Mouse (Mus musculus) lung, postnatal 25 days (tissue): ENCODE measurements around the gene 2510009E07Rik.
A peak's percentile ranks its signal among the peaks of the same experiment; 100 is the strongest.
"Not testable (repeated sequence)": the region's sequence is repeated elsewhere in the genome, so short reads cannot be mapped to it uniquely, and the experiment has no call there.

Experiments
- DNase-seq: peaks from one replicate; pipeline ENCODE4 v3.0.0; 2022; ENCODE audit warnings: low spot score

2510009E07Rik gene

DNA sequence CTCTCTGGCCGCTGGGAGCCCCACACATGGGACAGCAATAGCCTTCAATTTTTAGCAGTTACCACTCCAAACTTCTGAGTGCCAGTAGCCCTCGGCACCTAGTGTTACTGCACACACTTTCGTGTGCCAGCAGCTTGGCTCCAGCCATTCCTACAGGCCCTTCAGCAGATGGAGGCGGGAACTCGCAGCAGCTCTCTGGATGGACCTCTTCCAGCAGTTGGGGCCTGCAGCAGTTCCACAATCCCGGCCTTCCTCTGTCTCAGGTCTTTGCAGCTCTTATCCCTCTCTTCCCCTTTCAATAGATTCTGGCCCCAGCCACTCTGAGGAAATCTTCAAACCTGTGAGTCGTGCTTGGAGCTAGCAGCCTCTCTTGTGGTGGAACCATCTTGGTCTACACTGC is 17.7 kb downstream of the 2510009E07Rik start:
- no peak for DNase-seq

DNA sequence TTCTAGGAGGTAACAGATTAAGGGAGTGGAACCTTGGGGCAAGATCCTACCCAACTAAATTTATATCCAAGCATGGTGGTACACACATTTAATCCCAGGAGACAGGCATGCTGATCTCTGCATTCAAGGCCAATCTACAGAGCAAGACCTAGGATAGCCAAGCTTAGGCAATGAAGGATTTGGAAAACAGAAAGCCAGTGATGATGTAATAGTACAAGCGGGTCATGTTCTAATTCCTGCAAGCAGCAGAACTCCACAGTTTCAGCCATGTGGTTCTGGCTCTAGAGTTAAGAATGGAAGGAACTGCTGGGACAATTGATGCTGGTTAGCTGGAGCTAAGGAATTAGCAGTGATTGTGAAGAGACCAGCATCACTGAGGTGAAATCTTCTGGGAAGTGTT is 20.8 kb downstream of the 2510009E07Rik start:
- not testable (repeated sequence) for DNase-seq

DNA sequence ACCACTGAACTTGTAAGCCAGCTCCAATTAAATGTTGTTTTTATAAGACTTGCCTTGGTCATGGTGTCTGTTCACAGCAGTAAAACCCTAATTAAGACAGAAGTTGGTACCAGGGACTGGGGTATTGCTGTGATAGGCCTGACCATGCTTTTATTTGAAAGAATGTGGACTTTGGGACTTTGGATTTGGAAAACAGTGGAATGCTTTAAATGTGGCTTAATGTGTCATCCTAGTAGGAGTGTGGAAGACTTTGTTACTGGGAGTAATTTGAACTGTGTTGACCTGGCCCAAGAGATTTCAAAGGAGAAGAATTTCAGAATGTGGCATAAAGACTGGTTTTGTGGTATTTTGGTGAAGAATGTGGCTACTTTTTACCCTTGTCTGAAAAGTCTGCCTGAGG is 21.4 kb downstream of the 2510009E07Rik start:
- not testable (repeated sequence) for DNase-seq

DNA sequence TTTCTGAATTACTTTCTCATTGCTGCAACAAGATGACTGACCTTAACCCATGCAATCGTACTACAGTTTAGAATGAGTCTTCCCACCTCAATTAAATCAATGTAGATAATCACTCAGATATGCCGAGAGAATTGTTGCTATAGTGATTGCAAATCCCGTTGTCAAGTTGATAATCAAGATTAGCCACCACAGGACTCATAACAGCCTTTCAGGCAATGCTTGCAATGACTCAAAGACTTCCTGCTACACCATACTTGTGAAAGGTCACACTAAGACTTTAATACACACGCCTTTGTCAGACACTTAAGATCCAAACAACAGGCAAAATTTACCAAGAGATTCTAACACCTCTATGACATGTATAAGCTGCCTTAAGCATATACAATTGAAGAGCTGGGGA is 22.6 kb downstream of the 2510009E07Rik start:
- no peak for DNase-seq

DNA sequence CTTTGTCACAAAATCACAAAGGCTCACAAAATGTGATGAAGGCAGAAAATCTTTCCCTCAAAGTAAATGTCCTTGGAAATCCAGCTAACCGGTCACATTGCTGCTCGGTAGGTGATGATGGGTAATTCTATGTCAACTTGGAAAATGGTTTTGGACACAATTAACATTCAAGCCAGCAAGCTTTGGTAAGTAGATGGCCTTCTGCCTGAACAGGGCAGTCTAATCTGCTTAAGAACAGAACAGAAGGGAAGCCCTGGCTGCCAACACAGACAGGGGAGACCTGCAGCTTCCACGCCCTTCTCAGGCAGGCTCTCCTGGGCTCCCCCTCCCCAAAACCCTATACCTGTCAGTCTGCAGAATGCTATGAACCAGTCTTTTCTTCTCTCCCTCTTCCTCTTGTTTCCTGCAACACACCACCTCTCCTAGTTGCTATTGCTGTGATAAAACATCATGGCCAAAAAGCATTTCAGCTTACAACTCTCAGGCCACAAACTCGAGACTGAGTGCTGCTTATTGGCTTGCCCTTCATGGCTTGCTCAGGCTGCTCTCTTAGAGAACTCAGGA is 29.0 kb downstream of the 2510009E07Rik start:
- DNase-seq, result no peak

DNA sequence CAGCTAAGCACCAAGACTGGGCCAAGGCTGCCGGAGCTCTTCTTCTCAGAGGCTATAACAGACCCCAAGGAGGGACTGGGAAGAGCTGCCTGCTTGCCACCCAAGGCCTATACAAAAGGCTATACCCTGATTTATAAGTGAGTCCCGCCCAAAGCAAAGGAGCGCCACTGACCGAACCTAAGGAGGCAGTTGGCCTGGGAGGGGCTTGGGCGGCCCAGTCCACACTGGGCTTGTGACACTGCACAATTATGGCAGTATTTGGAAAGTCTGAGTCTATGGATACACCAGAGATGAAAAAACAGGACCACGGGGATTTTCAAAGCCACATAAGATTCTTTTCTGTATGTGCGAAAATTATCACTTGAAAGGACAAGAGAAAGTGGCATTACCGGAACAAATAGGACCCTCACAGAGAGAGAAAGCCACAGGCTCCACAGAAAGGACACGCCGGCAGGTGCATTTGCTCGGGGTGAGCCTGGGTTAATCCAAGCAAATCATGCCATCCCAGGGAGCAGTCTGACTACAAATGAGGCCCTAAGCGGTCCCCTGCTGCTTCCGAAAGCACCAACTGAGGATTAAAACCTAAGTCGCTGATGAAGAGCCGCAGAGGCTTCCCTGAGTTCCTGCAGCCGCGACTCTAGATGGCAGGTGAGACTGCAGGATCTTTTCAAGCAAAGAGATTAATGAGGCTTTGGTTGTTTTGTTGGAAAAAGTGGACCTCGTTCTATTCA is 29.7 kb downstream of the 2510009E07Rik start:
- DNase-seq, result no peak

DNA sequence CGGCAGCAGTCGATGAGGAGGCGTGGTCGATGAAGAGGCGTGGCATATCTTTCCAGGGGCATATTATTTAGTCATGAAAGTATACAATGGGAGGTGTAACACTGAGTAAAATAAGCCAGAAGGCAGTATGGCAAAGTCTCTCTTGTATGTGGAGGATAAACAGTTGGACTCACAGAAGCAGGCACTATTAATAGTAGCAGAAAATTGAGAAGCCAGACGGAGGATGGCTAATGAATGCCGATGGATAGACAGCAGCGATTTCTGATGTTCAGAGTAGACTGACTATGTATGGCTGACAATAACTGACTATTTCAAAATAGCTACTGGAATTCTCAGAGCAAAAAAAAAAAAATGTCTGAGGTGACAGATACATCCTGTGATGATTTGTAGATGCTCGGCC is 38.5 kb downstream of the 2510009E07Rik start:
- DNase-seq, result no peak

DNA sequence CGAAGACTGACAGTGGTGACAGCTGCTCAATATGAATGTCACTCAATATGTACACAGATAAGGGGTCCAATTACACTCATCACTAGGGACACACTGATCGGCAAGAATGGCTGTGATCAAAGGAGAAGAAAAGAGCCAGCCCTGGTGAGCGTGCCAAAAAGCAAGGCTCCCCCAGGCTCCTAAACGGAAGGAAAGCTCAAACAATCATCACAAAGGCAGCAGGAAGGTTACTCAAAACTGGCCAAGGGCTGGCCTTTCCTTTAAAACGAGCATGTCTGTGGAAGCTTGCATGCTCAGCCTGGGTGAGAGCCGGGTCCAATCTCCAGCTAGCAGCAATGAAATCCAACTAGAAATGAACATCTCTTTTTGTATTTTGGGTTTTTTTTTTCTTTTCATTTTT is 39.2 kb downstream of the 2510009E07Rik start:
- peak; percentile 50 for DNase-seq

DNA sequence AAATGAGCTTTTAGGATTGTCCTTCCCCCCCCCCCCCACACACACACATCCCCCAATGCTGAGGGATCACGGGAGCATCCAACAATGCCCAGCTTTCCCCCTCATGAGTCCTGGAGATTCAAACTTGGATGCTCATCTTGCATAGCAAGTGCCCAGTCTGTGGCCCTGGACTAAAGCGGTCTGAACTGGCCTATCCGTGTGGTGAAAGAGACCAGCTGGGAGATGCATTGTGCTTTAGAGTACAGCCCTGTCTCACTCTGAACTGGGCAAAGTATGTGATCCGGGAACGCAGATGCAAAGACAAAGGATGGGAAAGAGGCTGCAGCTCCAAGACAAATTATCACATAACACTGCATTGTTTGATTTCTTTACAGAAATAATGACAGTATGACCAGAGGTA is 40.1 kb downstream of the 2510009E07Rik start:
- DNase-seq, result no peak

DNA sequence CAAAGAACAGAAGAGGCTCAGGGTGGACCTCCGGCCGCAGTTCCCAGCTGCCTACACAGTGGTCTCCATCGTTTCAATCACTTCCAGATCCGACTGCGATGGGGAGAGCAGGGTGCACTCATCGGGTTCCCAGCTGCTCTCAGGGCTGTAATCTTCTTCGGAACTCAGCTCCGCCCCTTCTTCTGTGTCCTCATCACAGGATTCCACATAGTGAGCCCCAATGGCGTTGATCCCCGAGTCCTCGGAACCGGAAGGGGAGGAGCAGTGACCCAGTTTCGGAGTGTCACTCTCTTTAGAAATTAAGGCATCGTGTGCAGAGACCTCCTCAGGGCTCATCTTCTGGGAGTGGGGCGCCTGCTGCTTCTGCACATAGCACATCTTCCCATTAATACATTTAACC is 41.3 kb downstream of the 2510009E07Rik start:
- no peak for DNase-seq

DNA sequence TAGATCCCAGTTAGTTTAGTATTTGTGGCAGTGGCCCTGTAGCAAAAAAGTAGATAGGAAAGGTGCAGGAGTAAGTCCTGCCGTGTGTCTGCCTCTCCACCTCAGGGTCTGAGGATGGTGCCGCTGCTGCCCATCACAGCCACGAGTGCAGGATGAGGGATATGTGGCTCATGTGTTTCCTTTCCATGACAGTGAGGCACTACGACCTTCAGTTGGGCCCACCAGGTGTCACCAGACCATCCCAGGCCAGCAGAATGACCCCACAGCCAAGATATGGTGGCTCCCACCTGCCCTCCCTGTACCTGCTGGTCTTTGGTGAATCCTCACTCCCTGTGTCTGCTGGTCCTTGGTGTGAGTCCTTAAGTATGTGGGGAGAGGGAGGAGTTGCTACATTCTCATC is 43.3 kb downstream of the 2510009E07Rik start:
- no peak for DNase-seq

DNA sequence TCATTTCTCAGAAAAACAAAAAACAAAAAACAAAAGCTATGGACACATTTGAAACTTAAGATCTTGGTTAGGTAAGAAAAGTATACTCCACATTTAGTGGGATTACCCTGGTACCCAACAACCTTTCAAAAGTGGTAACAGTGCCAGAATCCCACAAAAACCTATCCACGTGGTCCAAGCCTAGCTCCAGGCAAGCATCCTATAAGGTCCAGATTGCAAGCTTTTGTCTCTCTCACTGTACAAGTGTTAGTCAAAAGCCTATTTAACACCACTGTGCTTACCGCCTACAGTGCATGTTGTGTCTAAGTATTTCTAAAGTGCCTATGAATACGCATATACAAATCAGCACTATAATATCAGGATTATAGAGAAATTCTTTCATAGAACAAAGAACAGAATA is 44.2 kb downstream of the 2510009E07Rik start:
- no peak for DNase-seq

DNA sequence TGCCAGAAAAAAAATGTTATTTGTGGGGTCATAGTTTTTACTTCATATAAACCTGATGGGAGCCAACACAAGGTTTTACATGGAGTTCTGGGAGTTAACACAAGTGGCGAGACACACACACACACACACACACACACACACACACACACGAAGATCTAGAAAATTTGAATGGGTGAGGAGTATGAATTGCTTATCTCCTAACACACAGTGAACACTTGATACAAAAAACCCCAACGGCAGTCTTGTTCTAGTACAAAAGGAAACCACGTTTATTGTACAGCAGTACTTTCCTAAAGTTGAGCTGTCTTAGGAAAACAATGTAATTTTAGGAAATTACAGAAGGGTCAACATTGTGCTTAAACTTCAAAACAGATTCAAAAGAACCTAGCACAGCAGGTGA is 45.7 kb downstream of the 2510009E07Rik start:
- DNase-seq, result no peak

DNA sequence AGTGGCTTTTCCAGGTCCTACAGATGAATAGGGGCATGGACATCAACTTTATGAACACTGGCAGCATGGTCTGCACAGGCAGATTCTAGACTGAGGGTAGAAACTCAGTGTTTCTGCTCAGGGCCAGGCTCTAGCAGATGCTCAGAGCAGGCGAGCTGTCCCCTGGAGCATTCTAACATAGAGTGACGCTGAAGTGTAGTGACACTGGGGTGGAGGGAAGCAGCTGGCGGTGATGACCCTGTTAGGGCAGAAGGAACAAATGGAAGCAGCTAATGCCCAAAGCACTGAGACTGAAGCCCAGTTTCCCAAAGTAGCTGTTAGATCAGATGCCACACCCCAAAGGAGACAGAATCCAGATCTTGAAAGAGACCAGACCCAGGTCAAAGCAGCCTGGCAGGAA is 48.0 kb downstream of the 2510009E07Rik start:
- DNase-seq, result no peak

DNA sequence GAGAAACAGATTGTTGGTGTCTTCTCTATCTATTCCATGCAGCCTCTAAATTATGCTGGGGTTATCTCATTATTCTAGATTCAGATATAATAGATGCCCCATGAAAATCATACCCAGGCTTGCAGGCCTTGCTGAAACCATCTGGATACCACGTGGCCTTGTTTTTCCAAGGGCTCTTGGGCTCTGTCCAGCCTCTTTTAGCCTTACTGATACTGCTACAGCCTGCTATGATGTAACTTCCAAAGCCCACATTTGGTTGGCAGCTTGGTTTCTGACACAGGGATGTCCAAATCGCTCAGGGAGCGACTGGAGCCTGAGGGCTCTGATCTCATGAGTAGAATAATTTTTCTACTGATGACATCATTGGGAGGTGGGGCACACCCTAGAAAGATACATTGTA is 48.5 kb downstream of the 2510009E07Rik start:
- DNase-seq, result no peak

DNA sequence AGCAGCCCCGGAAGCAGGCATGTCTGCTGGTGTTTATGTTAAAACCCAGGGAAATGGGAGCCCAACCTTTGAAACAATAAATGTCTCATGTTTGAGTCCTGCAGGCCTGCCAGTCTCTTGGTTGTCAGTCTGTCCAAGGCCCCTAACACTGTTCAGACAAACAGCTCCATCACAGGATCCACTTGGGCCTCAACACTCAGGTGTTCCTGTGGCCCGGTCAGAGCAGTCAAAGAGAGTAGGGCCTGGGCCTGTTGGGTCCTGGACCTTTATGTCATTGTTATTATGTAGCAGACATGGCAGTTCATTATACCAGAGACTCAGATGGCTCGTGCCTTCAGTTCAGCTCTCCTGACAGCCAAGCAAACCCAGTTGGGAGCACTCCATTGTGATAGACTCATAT is 49.9 kb downstream of the 2510009E07Rik start:
- DNase-seq, result no peak

DNA sequence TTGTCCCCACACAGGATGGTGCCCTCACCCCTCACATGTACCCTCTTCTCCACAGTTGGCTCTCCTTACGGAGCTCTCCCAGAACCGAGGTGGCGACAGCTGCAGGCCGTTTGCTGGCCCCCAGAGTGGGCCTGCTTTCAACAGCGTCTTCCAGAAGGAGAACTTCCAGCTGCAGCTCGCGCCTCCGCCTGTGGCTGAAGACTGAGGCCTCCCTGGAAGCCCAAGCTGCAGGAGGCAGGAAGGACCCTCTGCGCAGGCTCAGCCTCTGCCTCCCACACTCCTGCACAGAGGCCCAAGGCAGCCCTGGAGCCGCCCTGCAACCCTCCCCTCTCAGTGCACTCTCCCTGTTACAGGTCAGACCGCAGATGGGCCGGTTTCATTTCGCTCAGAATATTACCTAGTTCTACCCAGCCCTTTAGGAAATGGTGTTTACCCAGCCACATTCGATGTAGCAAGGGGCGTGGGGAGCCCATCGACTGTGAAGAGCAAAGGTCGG is 50.4 kb downstream of the 2510009E07Rik start:
- DNase-seq, result peak; percentile 56

DNA sequence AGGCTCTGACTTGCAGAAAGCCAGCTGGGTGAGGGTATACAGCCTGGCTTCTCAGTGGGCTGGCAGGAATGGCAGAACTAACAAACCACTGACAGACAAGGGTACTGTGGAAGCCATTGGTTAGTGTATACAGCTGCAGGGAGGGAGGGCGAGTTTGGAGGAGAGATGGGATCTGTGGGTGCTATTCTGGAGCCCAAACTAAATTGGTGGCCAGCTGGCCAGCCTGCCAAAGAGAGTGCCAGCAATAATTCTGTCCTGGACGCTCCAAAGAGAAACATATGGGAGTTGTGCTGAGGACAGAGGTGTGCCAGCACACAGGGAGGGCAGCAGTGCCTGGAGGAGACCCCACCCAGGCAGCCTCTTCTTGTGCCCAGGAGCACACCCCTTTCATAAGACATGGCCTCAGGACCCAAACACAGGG is 50.8 kb downstream of the 2510009E07Rik start:
- no peak for DNase-seq

DNA sequence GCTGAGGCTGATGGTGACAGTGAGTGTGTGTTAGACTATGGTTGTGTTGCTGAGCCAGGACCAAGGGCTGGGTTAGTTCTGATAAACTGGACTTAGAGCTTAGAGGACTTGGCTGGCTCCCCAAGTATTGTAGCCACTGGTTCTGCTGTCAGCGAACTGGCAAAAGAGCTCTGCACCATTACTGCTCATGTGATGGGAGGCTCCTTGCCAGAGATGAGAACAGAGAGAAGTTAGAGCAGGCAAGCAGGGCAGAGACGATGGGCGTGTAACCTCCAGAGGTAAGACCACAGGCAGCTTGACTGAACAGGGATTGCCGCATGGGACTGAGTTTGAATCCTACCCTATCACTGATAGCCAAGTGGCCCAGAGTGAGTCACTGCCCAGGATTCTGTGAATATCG is 51.6 kb downstream of the 2510009E07Rik start:
- DNase-seq, result no peak

DNA sequence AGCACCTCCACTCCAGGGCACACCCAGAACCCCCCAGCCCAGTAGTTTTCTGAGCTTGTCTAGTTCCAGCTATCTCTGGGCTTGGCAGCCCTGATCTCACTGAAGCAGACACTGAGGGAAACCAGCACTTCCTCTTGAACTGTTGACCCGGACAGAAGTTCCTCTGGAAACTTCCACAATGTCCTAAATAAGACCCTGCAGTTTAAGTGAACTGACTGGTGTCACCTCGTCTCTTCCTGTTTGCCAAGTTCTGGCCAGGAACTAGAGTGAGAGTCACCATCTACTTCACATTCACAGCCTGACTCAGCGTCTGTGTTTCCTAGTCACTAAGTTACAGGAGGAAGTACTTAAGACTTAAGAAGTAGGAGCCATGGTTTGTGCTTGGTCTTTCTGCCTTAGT is 52.5 kb downstream of the 2510009E07Rik start:
- DNase-seq, result peak; percentile 74

DNA sequence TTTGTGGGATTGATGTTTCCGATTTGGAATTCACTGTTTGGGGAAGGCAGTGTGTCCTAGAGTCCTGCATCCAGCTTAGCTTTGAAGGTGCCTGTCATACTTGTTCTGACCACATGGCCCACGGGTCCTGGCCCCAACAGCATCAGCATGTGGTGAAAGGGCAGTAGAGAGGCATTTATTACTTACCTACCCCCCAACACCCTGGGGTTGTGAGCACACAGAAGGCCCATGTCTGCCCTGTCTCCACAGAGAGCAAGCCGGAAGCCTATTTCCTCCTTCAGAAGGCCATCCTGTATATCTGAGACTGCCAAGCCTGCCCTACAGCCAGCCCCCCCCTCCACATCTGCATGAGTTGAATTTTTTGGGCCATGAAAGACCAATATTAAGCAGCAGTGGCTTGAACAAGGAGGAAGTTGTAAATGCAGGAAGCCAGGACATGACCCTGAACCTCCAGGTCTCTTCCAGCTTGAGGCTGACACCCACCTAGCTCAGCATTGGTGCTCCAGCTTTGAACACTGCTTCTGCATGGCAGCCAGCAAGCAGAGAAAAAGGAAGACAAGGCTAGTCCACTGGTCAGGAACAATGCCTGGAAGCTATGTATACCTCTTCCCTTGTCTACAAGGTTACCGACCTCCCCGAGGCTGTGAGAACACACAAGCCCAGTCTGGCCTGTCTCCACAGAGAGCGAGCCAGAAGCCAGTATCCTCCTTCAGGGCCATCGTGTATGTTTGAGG is 53.5 kb downstream of the 2510009E07Rik start:
- no peak for DNase-seq

DNA sequence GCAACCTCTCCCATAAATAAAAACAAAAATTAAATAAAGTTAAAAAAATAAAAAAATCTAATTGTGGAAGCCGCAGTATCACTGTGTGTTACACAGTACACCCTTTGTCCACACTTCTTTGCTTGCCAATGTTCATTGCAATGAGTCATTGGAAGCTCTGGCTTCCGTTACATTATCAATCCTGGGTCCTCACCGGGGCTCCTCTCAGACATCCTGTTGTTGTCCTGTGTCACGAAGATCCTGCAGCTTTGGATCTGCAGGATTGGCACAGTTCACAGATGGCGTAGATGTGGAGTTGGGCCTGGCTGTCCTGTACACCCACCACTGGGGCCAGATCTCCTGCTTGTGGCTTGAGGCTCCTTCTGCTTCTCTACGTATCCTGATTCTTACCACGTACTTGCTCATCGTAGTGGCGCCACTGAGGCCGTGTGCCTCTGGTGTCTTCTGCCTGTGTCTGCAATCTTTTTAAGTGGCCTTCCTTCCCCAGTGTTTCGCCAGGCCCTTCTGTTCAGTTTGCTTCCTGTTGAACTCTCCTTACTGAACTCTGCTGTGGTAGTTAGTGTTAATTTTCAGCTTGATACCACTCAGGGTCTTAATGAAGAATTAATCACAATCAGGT is 57.2 kb downstream of the 2510009E07Rik start:
- no peak for DNase-seq
